27 mouse cellular contexts compared by ENCODE assay signal in the genomic region with DNA sequence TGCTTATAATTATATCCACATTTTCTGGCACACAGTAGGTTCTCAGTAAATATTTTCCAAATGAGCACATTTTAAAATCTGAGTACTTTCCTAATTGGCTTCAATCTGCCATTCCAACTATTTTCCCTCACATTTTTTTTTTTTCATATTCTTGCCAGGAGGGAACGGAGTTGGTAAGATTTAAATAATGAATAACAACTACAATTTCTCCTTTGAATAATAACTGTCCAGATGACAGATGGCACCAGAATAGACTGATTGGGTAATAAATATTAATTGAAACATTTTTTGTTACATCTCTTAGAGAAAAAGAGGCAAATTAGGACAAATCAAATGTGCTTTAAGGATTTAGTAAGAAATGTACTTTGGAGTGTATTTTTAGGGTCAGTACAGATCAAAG. TPM values are rescaled to one million over a fixed set of nuclear protein-coding genes. Genes with fewer than 3 reads are reported as not detected.
A peak's percentile ranks its signal among the peaks of the same experiment; 100 is the strongest.
DNase-seq lines count a peak whose midpoint lies in the region; ATAC-seq lines count a peak whose summit lies in the region.
"Had no signal": no experiment of that assay in that cellular context is flagged by ENCODE, and none has a peak within 500 bp of the region (broad histone marks: within the 10 kb centered on the region; RNA-seq: fewer than 3 reads in every experiment).

No protein-coding gene starts in this region.

- H3K36me3 ChIP-seq in forebrain, embryonic 15.5 days = no peaks in the 10 kb centered on the region
- no peaks in the 10 kb centered on the region for H3K36me3 ChIP-seq in forebrain, embryonic 10.5 days (replicated peaks)
- H3K36me3 ChIP-seq in forebrain, embryonic 16.5 days (ENCODE audit: control insufficient read depth, insufficient read depth) = no peaks in the 10 kb centered on the region
- H3K36me3 ChIP-seq in midbrain, embryonic 11.5 days (ENCODE audit: control insufficient read depth, insufficient read depth, low read length) = no peaks in the 10 kb centered on the region
- H3K36me3 ChIP-seq: embryonic facial prominence, embryonic 10.5 days; embryonic facial prominence, embryonic 13.5 days; hindbrain, embryonic 10.5 days; hindbrain, embryonic 13.5 days; intestine, embryonic 15.5 days had no signal

- 0 out of 2 replicates have a peak overlapping the region, but pooled peaks have one; percentile 34 for H3K27ac ChIP-seq in forebrain, embryonic 15.5 days (replicated peaks)
- H3K27ac ChIP-seq in forebrain, embryonic 10.5 days = no peak overlapping the region
- H3K27ac ChIP-seq in forebrain, embryonic 16.5 days (ENCODE audit: low read length) = no peak overlapping the region
- no peak overlapping the region for H3K27ac ChIP-seq in midbrain, embryonic 11.5 days (ENCODE audit: low read depth, low read length)
- H3K27ac ChIP-seq: embryonic facial prominence, embryonic 10.5 days; embryonic facial prominence, embryonic 13.5 days; hindbrain, embryonic 10.5 days; hindbrain, embryonic 13.5 days; intestine, embryonic 15.5 days had no signal

- H3K4me1 ChIP-seq in forebrain, embryonic 15.5 days = 0 out of 2 replicates have a peak, but pooled peaks cover 5% of the 10 kb centered on the region
- H3K4me1 ChIP-seq in forebrain, embryonic 10.5 days = no peaks in the 10 kb centered on the region
- H3K4me1 ChIP-seq in forebrain, embryonic 16.5 days (replicated peaks; ENCODE audit: control insufficient read depth, insufficient read depth, low read length) = peaks cover 3% of the 10 kb centered on the region
- H3K4me1 ChIP-seq in midbrain, embryonic 11.5 days (ENCODE audit: control insufficient read depth, insufficient read depth, low read length) = no peaks in the 10 kb centered on the region
- H3K4me1 ChIP-seq: embryonic facial prominence, embryonic 13.5 days; hindbrain, embryonic 10.5 days; hindbrain, embryonic 13.5 days; intestine, embryonic 15.5 days had no signal

- no peaks in the 10 kb centered on the region for H3K9me3 ChIP-seq in forebrain, embryonic 15.5 days
- no peaks in the 10 kb centered on the region for H3K9me3 ChIP-seq in forebrain, embryonic 10.5 days
- H3K9me3 ChIP-seq in forebrain, embryonic 16.5 days (ENCODE audit: control insufficient read depth, low read length) = no peaks in the 10 kb centered on the region
- H3K9me3 ChIP-seq in midbrain, embryonic 11.5 days (ENCODE audit: control insufficient read depth, low read length) = no peaks in the 10 kb centered on the region
- H3K9me3 ChIP-seq: embryonic facial prominence, embryonic 10.5 days; embryonic facial prominence, embryonic 13.5 days; hindbrain, embryonic 10.5 days; hindbrain, embryonic 13.5 days; intestine, embryonic 15.5 days had no signal

- WGBS in forebrain, embryonic 15.5 days = 14% methylated on average over 1 of the region's 1 CpGs
- 83% methylated on average over 1 of the region's 1 CpGs for WGBS in forebrain, embryonic 10.5 days
- 14% methylated on average over 1 of the region's 1 CpGs for WGBS in forebrain, embryonic 16.5 days
- 79% methylated on average over 1 of the region's 1 CpGs for WGBS in midbrain, embryonic 11.5 days

- no peak for DNase-seq in forebrain, embryonic 10.5 days (ENCODE audit: extremely low spot score, low spot score)
- peak; percentile 25 for DNase-seq in NIH3T3 (ENCODE audit: low read depth)
- DNase-seq in midbrain, embryonic 11.5 days (ENCODE audit: low spot score, missing footprints) = no peak
- DNase-seq in layer of hippocampus, postnatal 36 days = no peak
- DNase-seq: adrenal gland, postnatal 14 days; cerebellum, adult 11-12 months; cerebellum, adult 8-10 months; cerebellum, postnatal 10 days; cerebellum, postnatal 36 days; embryo, embryonic 11 days; gastrocnemius, postnatal 10 days; gastrocnemius, postnatal 36 days; heart, postnatal 36 days; kidney, adult 11 months; kidney, adult 8-10 months had no signal

- no peak overlapping the region for H3K4me2 ChIP-seq in forebrain, embryonic 15.5 days (replicated peaks)
- no peak overlapping the region for H3K4me2 ChIP-seq in forebrain, embryonic 16.5 days (ENCODE audit: low read length)
- H3K4me2 ChIP-seq in midbrain, embryonic 11.5 days = no peak overlapping the region
- H3K4me2 ChIP-seq: embryonic facial prominence, embryonic 13.5 days; heart, embryonic 11.5 days; hindbrain, embryonic 13.5 days; intestine, embryonic 15.5 days had no signal

- H3K27me3 ChIP-seq in forebrain, embryonic 15.5 days = no peaks in the 10 kb centered on the region
- no peaks in the 10 kb centered on the region for H3K27me3 ChIP-seq in forebrain, embryonic 10.5 days (ENCODE audit: poor library complexity, severe bottlenecking)
- no peaks in the 10 kb centered on the region for H3K27me3 ChIP-seq in forebrain, embryonic 16.5 days (replicated peaks; ENCODE audit: control insufficient read depth, insufficient read depth, low read length)
- no peaks in the 10 kb centered on the region for H3K27me3 ChIP-seq in midbrain, embryonic 11.5 days (ENCODE audit: control insufficient read depth, insufficient read depth, low read length)
- H3K27me3 ChIP-seq: embryonic facial prominence, embryonic 13.5 days; hindbrain, embryonic 13.5 days; intestine, embryonic 15.5 days; Patski had no signal

- ATAC-seq in forebrain, embryonic 15.5 days (replicated peaks) = 0 out of 2 replicates have a peak, but pooled peaks have one; percentile 14
- ATAC-seq in forebrain, embryonic 16.5 days = peak; percentile 57
- ATAC-seq in midbrain, embryonic 11.5 days (ENCODE audit: low FRiP score) = no peak
- ATAC-seq: CD4-positive, CD25-positive, alpha-beta regulatory T cell, adult 4 months; hindbrain, embryonic 16.5 days; intestine, embryonic 15.5 days; Patski had no signal

- no peak overlapping the region for H3K4me3 ChIP-seq in forebrain, embryonic 15.5 days
- H3K4me3 ChIP-seq in forebrain, embryonic 10.5 days = no peak overlapping the region
- no peak overlapping the region for H3K4me3 ChIP-seq in forebrain, embryonic 16.5 days (replicated peaks; ENCODE audit: low read length)
- no peak overlapping the region for H3K4me3 ChIP-seq in midbrain, embryonic 11.5 days (ENCODE audit: low read depth, low read length)
- H3K4me3 ChIP-seq: embryonic facial prominence, embryonic 10.5 days; embryonic facial prominence, embryonic 13.5 days; erythroblast, embryonic 14.5 days; hindbrain, embryonic 10.5 days; hindbrain, embryonic 13.5 days; intestine, embryonic 15.5 days had no signal

- no peak overlapping the region for H3K9ac ChIP-seq in forebrain, embryonic 15.5 days (replicated peaks)
- no peak overlapping the region for H3K9ac ChIP-seq in forebrain, embryonic 16.5 days (replicated peaks; ENCODE audit: low read depth, low read length)
- H3K9ac ChIP-seq in midbrain, embryonic 11.5 days (ENCODE audit: low read length) = no peak overlapping the region
- H3K9ac ChIP-seq: embryonic facial prominence, embryonic 13.5 days; hindbrain, embryonic 13.5 days; intestine, embryonic 15.5 days had no signal

RNA-seq across cellular contexts. Expression of gene Arhgap18, which starts 51.8 kb away (rescaled TPM):
- 14.1 and 14.4 TPM in 2 replicates for polyA plus RNA-seq in forebrain, embryonic 15.5 days (2015; fragmentation: Nextera tagmentation; extraction: Ambion mirVana)
- 13.0 and 13.9 TPM in 2 replicates for polyA plus RNA-seq in forebrain, embryonic 10.5 days (2016; fragmentation: Nextera tagmentation; extraction: Ambion mirVana)
- polyA plus RNA-seq in forebrain, embryonic 16.5 days (2015; fragmentation: Nextera tagmentation; extraction: Ambion mirVana) = 13.2 and 13.8 TPM in 2 replicates
- 14.3 and 14.9 TPM in 2 replicates for polyA plus RNA-seq in midbrain, embryonic 11.5 days (2014; fragmentation: Nextera tagmentation; extraction: Ambion mirVana)
- 1 to 10 TPM; 6.7 to 7.2 TPM for total RNA-seq in layer of hippocampus, postnatal 36 days (2021)
